Mouse (Mus musculus) A20 (cell line): ENCODE results near the gene Ntn5.
A peak's percentile ranks its signal among the peaks of the same experiment; 100 is the strongest.

ENCODE experiments used
- DNase-seq: peaks from one replicate; pipeline ENCODE4 v3.0.0-alpha.2; 2011; ENCODE audit warnings: low read depth, low spot score

The Ntn5 gene

DNA sequence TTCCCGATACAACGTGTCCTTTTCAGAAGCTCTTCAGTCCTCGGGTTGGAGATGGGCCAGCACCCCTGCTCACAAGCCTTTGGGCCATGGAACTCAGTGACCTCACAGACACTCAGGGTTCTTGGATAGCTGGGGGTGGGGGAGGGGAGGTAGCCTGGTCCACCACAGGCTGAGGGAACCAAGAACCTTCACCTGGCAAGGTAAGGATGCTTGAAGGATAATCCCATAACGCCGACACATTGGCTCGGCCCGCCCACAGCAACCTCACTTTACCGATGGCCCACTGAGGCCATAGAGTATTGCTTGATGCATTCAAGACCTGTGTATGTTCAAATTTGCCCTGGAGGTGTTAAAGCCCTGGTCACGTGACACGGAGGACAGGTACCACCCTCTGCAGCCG lies 41.9 kb downstream of the Ntn5 start, which contains the start of gene Spaca4:
TSS of gene Spaca4 (minus strand) at position 101 of the 400 bp plus-strand sequence.
- DNase-seq = no peak

DNA sequence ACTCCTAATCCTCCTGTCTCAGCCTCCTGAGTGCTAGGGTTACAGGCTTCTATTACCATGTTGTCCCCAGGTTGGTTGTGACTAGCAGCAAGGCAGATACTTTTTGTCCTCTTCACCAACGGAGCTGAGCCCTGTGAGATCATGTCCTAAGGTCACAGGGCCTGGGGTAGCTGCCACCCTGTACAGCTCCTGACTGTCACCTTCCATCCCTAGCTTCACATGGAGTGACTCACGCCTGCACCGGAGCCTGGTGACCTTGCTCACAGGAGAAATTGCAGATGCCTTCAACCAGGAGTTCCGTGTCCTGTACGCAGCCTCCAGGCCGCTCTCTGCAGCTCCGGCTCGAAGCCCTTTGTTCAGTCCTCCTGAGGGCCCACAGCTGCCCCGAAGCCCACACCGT lies 42.6 kb downstream of the Ntn5 start:
- DNase-seq = no peak

DNA sequence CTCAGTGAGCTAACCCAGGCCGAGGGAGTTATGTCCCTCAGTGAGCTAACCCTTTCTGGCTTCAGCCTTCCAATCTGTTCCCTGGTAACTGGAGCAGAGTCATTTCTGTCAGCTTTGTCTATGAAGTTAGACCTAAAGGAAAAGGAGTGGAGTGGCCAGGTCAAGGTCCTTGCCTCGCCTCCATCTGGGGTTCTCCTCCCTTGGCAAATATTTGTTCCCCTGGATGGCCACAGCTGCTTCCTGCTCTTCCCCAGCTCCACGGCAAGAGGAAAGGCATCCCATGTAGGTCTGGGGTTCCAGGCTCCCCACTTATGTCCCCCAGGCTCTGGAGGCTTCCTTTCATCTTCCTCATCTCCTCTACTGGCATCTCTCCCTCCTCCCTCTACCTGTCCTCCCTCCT lies 43.8 kb downstream of the Ntn5 start:
- DNase-seq = no peak

DNA sequence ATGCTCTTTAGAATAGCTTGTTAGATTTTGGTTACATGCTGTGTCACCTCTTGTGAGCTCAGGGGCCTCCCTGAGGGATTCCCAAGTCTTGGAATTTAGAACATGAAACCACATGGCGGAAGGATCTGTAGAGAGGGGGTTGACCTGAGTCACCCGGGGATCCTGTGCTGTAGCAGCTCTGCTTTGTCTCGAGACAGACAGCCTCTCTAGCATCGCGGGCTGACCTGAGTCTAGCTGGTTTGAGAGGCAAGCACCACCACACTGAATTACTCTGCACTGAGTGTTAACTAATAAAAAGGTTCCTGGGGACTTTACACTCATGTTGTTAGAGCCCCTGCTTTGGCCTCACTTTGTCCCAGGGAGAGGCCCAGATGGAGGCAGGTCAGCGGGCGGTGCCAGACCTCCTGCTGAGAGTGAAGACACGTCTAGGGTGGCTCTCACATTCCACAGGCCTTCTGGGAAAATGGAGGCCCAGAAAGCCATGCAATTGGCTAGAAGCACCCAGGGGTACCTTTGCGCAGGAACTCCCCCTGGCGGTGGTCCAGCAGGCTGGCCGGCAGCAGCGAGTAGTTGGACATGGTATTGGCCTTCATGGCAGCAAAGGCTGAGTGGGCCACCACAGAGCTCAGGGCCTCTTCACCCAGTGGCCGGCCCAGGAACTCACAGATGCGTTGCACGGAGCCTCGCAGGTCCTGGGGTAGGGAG lies 47.1 kb downstream of the Ntn5 start:
- peak; percentile 76 for DNase-seq

DNA sequence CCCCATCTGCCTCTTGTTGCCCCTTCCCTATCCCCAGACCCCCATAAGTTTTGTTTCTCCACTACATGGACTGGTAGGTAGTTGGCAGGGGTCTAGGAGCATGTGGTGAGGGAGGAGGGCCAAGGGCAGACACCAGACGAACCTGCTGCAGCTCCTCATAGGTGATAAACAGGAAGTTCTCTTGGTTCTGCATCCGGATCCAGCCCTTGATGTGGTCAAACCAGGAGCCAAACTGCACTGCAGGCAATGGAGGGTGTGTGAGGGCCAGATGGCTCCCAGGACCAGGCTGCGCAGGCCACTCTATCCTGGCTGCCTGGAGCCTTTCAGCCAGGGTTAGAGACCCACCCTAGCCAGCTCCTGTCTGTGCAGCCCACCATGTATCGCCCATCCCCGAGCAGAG lies 49.7 kb downstream of the Ntn5 start:
- DNase-seq = no peak

DNA sequence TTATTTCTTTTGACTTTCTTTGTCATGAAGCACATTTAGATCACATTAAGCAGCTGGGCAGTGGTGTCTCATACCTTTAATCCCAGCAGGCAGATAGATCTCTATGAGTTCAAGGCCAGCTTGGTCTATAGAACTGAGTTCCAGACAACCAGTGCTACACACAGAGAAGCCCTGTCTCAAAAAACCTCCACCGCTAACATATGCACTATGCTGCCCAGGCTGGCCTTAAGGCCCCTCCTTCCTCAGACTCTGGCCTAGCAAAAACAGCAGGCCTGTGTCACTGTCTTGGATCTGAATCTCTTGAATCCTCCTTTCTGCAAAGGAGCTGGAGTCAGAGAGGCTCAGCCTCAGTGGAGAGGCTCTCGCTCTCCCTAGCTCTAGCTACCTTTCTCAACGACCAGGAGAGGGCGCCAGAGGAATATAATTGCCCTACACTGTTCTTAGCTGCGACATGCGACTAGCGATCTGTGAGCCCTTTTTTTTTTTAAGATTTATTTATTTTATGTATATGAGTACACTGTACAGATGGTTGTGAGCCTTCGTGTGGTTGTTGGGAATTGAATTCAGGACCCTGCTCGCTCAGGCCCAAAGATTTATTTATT lies 55.4 kb downstream of the Ntn5 start:
- peak; percentile 86 for DNase-seq

DNA sequence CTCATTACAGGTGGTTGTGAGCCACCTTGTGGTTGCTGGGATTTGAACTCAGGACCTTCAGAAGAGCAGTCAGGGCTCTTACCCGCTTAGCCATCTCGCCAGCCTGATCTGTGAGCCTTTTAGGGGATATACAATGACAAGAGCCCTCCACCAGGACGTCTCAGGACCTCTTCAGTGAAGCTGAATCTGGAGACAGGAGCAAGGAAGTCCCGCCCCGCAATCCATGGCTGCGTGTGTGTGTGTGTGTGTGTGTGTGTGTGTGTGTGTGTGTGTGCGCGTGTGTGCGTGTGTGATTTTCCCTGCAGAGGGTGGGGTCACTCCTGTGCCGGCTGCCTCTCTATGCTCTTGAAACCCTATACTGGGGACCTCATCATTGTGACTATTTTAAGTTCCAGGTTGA lies 56.0 kb downstream of the Ntn5 start:
- DNase-seq = no peak

DNA sequence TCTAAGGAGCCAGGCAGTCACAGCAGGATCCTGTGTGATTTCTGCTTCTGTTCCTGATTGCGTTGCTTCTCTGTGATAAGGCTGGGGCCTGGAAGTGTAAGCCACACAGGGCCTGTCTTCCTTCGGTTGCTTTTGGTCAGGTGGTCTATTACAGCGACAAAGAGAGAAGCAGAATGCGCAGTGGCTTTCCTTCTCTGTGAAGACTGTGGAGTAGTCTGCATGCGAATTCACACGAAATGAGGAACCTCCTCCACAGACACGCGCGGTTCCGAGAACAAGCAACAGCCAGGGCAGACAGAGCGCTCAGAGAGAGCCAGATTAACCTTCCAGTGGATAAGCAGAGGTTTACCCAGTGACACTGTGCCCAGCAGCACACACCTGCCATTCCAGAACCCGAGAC lies 57.5 kb downstream of the Ntn5 start:
- no peak for DNase-seq

DNA sequence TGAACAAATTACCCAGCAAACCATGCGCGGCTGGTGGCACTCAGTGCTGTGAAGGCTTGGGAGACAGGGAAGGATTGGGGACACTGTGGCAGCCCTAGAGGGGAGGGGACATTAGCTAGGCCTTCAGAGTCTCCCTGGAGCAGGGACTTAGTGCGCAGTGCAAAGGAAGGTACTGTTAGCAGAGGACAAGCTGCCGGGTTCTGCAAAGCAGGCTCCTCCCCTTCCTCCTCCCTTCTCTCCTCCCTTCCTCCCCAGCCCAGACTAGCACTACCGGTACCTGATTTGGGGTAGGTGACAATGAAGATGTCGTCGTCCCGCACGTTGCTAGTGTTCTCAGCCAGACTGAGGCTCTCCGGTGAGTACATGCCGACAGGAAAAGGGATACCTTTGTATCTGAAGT lies 58.0 kb downstream of the Ntn5 start:
- DNase-seq = no peak

DNA sequence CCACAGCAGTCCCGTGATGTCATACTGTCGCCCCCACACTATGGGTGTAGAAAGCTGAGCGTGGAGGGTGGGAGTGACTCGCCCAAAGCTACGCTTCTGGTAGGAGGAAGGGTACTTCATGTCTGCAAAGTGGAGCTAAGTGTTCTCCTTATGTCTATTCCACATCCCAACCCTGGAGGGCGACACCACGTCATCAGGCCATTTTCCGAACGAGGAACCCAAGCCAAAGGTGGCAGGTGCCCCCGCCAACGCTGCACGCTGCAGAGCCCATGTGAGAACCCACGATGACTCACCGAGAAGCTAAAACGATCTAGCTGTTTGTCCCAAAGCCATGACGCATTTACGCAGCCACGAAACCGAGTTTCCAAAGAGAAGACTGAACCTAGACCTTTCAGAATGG lies 58.5 kb downstream of the Ntn5 start:
- no peak for DNase-seq
